Mouse (Mus musculus) layer of hippocampus, postnatal 14 days (tissue): ENCODE data around the gene Arl2. TPM values are rescaled to one million over a fixed set of nuclear protein-coding genes. Genes with fewer than 3 reads are reported as not detected.

Experiments
- DNase-seq, 2 experiments: peaks; one replicate each; pipeline ENCODE4 v3.0.0; 2021 to 2022; ENCODE audit warnings: low spot score in 2 of 2, mixed read lengths in 1 of 2
- total RNA-seq, 2 experiments: library from RNA; stranded (reverse); gene quantifications; 2 replicates each; pipeline ENCODE4 v1.2.3; 2021

Gene Arl2
- total RNA-seq, 2 experiments from 2014 or later, result 63.2 to 65.9 TPM

DNA sequence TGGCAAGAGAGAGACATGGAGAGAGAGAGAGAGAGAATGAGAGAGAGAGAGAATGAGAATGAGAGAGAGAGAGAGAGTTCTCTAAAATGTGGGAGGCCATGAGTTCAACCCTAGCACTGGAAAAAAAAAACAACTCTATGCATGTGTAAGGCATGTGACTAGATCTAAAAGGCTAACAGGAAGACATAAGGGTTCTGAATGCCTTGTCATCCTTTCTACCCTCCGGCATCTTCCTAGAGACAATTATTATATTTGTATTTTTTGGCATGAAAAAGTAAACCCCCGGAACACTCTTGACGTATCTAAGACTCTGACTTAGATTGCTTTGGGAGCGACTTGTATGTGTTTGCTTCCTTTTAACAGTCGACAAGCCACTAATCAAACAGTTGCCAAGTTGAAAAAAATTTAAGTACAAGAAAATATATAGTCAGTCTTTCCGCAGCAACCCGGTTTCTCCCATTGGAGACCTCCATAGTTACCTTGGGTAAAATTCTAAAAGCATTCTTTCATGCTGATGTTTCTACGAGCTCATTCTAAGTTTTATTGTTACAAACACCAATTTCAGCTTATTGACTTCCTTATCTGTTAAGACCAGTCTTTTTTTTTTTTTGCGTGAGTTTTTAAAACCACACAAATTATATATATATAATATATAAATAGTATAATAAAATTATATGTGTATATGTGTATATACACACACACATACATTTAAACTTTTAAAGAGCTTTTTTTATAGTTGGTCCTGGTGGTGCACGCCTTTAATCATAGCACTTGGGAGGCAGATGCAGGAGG is 14.4 kb downstream of the Arl2 start:
- DNase-seq, result no peak

DNA sequence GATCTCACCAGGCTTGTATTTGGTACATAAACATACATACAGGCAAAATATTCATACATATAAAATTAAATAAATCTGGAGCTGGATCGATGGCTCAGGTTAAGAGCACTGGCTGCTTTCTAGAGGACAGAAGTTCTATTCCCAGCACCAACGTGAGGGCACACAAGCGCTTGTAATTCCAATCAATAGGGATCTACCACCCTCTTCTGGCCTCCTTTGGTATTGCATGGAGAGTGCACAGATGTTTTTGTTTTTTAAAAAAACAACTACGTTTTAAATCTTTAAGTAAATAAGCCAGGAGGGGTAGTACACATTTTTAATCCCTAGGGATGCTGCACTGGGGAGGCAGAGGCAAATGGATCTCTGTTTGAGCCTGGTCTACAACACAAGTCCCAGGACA is 15.1 kb downstream of the Arl2 start:
- no peak for DNase-seq

DNA sequence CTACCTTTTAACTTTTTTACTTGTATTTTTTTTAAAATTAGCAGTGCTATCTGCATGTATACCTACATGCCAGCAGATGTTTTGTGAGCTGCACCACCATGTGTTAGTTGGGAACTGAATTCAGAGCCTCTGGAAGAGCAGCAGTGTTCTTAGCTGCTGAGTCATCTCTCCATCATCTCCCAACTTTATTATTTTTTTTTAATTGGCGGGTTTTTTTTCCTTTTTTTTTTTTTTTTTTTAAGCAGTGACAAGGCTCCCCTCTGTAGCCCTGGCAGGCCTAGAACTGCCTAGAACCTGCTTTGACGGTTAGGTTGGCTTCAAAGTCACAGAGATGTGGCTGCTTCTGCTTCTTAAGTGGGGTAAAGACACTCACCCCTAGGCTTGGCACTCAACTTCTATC is 16.4 kb downstream of the Arl2 start:
- no peak for DNase-seq

DNA sequence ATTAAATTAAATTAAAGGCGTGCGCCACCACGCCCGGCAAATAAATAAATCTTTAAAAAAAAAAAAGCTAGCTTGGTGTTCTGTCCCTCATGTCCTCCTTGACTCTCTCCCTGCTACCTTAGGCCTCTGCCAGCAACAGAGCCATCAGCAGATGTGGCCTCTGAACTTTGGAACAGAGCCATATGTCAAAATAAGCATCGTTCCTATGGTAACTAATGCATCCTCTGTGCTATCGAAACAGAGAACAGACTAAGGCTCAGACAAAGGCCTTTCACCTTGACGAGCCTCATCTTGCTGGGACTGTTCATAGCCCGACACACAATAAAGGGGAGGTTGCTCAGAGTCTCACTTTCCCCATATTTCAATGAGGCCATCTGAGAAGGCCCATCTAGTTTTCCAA is 18.0 kb downstream of the Arl2 start:
- DNase-seq, result no peak

DNA sequence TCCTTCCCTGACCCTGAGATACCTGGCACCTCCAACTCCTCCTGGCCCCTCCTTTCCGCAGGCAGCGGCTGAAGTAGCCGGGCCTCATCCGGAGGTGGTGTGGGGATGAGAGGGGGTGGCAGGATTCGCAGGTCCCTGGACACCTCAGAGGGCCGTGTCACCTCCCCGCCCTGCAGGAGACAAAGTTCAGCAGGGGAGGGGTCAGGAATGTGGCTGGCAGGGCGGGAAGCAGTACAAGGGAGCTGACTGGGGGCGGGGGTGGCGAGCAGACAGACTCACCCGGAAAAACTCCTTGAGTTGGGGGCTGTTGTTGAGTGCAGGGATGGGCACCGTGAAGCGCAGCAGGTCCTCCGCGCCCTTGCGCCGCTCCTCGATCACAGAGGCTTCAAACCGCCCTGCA is 19.6 kb downstream of the Arl2 start:
- DNase-seq, result no peak

DNA sequence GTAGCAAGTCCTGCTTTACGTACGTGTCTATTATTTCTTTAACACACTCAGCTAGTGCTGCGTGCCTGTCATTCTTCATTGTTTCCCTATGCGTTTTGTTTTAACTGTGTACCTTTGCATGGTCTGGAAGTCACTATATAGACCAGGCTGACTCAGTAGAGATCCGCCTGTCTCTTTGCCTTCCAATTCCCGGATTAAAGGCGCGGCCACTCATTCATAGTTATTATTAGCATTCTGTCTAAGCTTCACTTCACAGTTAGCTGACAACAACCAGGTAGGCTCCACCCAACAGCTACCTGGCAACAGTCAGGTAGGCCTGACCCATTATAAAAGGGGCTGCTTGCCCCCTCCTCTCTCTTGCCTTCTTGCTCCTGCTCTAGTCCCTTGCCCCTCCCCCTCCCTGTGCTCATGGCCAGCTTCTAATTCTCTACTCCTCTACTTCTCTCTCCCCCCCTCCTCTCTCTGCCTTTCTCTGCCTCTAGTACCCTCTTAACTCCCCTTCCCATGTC is 22.6 kb downstream of the Arl2 start:
- no peak for DNase-seq

DNA sequence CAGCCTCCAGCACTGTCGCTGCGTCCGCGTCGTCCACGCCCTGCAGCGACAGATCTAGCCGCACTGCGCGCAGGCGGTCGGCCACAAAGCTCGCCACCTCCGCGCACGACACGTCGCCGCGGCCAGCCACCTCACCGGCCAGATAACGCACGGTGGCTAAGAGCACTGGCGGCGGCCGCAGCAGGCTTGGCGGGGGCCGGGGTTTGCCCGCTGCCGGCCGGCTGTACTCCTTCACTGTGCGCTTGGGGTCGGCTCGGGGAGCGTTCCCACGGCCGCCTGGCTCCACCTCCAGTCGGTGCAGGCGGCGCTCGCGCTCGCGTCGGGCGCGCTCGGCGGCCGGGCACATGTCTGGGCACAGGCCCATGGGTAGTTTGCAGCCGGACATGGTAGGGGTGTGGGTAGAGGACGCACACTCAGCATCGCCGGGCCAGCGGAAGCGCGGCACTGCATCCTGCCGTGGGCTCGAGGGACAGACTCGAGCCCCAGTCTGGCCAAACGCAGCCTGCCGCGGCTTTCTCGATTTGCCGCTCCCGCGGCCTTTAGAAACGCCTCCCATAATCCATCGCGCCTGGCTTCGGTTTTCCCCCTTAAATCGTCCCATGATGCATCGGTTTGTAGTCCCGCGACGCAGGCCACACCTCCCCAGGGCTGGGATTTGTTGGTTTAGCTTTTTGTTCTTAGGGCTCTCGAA is 23.2 kb downstream of the Arl2 start, which contains the start of gene Sac3d1:
Sac3d1 (minus strand) TSS at position 665 of the 691 bp plus-strand sequence.
- peak; percentile 89 to 93 for DNase-seq

DNA sequence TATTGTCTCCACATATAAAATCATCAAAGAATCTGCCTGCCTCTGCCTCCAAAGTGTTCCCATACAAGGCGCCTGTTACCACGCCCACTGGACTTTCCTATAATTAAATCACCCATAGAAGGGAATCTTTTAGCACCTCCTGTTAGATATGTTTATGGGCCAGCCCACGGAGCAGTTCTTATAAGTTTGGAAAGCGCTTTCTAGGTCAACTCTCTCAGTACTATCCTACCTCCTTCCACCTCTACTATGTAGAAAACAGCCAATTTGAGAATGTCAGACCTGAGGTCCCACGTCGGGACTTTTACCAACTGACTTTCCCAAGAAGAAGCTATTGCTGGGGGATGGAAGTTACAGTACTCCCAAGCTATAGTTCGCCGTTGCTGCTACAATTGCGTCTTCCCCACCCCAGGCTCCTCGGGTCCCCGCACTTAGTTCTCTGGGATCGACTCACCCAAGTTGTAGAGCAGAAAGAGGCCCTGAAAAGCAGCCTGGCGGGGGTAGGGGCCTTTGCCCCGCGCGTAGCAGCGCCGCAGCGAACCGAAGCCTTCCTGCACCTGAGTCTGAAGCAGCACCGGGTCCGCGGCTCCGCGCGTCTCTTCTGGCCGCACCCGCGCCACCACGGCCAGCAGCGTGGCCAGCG is 23.9 kb downstream of the Arl2 start:
- DNase-seq, result no peak

DNA sequence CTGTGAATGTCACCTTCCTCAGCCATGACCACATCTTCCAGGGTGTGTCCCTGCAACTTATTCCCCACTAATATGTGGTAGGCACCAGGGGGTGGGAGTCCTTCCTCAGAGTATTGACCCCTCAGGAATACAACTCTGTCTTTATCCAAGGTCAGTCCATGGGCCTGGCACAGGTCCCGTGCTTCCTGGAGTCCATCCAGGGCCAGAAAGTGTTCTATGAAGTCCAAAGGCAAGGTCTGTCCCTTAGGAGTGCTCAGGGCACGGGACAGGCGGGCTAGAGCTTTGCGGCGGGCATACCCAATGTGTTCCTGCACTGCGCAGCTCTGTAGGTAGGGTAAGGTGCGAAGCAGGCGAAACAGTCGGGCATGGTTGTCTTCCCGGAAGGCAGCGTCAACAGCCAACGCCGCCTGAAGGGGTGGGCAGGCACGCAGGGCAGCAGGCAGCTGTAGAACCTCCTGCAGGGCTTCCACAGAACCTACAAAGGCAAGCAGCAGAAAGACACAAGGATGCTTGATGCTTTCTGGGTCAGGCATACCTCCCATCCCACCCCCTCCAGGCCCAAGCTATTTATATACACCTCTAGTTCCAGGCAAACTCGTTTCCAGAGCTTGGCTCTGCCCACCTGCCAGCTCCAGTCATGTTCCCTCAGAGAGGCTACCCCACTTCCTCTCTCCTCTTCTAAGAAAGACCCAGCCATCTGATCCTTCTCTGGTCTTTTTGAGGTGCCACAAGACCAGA is 25.1 kb downstream of the Arl2 start:
- DNase-seq, result no peak

DNA sequence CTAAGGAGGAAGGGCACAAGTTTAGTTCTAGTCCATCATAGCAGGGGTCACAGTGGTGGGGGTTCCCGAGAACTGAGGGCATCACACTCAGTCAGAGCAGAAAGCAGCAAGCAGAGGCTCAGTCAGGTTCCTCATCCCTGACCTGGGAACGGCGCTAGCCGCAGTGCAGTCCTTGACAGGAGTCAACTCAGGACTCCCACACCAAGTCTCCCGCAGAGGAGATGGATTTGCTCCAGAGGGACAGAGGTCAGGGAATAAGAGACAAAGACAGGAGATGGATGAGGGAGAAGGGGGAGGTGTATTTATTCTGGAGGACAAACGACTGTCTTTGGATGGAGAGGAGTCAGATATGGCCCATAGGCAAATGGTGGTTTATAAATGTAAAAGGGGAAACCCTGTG is 28.2 kb downstream of the Arl2 start:
- no peak for DNase-seq

DNA sequence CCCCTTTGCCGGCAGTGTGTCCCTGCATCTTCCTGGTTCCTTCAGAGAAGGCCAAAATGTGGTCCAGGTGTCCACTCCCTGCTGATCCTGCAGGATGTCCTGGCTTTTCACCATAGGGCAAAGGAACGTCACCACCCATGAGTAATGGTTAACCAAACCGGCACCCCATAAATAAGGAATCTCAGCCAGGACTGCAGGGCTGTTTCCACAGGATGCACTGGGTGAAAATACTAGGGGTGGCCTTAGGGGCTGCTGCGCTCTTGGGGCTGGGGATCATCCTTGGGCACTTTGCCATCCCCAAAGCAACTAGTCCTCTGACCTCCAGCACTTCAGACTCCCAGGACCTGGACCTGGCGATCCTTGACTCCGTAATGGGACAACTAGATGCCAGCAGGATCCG is 35.8 kb downstream of the Arl2 start, which contains the start of gene Naaladl1:
Naaladl1 (plus strand) TSS at position 197 of the 400 bp plus-strand sequence.
- no peak for DNase-seq

DNA sequence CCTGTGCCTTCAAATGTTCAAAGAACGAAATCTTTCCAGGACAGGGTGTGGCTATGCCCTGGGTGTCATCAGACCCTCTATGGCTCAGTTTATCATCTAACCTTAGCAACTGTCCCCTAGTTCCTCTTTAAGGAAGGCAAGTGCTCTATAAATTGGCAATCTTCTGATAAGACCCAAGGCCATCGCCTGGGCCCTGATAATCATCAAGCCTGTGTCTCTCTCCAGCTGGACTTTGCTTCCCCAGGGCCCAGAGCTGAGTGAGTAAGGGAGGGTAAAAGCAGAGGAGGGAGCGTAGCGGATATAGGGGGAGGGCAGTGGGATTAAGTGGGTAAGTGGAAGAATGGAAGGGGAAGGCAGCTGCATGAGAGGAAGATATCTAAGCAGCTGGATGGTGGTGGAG is 36.9 kb downstream of the Arl2 start:
- no peak for DNase-seq

DNA sequence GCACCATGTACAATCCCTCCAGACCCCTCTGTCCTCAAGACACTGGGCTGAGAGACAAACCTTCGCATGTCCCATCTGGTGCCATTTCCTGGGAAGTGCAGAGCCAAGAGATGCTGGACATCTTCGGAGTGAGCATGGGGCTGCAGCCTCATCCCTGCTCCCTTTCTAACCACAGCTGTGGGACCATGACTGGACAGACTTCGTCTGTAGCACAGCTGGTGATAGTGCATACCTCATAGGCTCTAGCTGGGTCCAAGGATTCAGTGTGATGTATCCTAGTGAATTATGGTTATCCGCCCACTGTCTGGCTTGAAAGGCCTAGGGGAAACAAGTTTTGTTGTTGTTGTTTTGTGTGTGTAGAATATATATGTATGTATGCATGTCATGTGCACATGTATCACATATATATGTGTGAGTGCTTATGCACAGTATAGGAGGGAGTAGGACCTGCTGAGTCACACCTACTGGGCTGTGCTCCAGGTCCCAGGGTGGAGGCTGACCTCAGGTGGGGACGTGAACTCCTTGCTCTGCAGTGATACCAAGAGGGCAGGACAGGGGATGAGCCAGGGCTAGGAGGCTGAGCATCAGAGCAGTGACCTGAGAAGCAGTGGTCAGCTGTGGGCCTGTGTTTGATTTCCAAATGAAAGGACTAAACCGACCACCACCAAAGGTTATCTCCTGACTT is 39.0 kb downstream of the Arl2 start:
- DNase-seq, result no peak

DNA sequence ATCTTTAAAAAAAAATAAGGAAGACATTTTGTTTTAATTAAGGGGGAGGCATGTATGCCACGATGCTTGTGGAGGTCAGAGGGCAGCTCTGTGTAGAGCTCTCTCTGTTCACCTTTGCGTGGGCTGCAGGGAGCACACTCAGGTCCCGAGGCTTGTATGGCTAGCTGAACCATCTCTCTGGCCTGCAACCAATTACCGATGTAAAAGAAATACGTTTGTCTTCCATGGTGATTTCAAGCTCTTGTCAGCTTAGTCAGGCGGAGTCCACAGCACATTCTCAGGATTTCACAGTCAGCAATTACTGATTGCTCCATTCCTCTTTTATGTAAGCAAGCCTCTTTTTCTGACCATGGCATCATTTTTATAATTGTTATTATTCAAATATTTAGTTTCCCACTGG is 40.2 kb downstream of the Arl2 start:
- no peak for DNase-seq

DNA sequence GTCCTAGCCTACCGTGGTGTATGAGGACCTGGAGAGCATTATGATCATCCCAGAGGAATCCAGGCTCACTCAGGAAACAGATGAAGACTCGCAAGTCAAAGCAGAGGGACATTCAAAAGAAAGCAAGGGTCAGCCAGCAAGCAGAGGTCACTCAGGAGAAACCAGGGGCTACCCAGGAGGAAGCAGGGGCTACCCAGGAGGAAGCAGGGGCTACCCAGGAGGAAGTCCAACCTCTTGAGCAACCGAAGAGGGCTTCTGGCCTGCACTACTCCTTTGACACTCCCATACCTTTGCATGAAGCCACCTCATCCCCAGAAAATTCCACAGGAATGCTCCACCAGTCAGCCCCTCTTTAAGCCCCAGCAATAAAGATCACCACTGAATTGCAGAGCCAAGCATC is 43.5 kb downstream of the Arl2 start:
- no peak for DNase-seq

DNA sequence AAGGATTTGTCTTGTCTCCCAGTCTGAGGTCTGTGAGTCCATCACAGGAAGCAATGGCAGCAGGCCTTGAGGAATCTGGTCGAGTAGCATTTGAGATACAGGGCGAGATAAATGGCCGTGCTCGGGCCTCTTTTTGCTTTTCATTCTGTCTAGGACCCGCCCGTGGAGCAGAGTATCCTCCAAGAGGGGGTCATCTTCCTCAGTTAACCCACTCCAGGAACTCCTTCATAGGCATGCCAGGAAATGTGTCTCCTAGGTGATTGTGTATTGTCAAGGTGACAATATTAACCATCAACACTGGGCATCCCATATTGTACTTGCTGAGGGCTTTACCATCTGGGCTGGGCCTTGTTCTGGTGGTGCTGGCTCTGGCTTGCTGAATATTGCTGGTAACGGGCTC is 47.2 kb downstream of the Arl2 start, which contains the start of gene AC131692.1:
AC131692.1 (plus strand) TSS at position 301 of the 400 bp plus-strand sequence.
- no peak for DNase-seq

DNA sequence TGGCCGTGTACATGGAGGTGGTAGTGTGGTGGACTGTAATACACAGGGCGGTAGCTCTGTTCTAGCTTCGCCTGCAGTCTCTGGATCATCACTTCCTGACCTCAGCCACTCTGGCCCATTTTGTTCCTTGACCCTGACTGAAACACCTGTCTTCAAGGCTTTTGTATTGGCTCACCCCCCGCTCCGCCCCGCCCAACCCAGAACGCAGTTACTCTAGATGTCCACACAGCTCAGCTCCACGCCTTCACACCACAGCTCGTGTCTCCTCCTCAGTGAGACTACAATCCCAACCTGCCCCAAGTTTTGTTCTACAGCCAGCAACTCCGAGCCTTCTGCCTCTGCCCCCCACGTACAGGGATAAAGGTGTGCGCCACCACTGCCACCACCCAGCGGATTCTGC is 52.5 kb downstream of the Arl2 start:
- DNase-seq, result no peak

DNA sequence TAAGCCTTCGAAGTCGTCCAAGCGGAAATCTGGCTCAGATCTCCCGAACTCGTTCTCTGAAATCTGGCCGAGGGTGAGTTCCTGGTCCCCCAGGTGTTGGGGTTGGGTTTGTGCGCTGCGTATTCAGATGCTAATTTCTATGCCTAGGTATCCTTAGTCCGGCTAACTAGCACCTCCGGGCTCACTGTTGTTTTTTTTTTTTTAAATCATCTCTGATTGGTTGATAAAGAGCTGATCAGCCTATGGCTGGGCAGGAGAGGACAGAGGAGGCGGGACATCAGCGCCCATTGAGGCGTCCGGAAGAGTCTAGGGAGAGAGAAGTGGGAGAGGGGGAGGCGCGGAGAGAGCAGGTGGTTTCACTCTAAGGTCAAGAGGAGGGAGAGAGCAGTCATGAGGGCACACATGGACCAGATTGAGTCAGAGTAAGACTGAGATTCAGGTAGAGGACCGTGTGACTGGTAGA is 55.9 kb downstream of the Arl2 start:
- DNase-seq, result no peak

DNA sequence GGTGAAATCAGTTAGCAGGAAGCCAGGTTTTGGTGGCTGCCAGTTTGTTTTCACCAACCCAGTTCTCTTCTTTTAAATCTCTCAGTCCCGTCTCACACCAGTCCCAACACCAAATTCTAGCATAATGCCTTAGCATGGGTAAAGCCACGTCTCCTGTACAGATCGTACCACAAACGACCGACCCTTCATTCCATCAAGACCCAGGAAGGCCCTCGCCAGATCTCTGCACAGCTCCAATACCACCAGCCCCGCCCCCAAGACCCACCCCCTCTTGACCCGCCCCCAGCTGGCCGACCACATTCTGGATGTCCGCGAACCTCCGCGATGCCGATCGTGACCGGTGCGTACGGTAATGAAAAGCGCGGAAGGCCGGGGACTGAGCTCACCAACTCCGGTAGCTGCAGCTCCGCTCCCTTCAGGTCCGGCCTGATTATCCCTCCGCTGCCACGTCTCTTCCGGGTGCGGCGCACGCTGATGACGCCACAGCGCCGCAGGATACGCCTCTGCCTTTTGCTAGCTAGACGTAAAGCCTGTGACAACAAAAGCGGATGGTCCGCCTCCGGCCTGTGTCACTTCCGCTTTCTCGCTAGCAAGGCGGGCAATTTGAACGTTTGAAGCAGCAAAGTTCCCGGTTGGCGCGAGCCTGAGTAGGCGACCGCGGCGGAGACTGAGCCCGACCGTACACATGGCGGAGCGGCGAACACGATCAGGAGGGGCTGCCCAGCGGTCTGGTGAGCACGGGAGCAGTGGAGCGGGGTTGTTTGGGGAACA is 56.7 kb downstream of the Arl2 start, which contains the start of the genes Zfpl1 and Cdca5:
Zfpl1 (minus strand) TSS at position 479 of the 771 bp plus-strand sequence.
Cdca5 (plus strand) TSS at position 506 of the 771 bp plus-strand sequence.
- peak; percentile 91 to 98 for DNase-seq
